Mouse (Mus musculus) naive thymus-derived CD4-positive, alpha-beta T cell, adult 2 months (primary cell): Measurements from ENCODE around the gene Lancl1.

Experiments
- DNase-seq: peaks from one replicate; pipeline ENCODE4 v3.0.0-alpha.2; 2011; ENCODE audit warnings: low read depth

Gene Lancl1

GRCm38 (mm10) chr1:67017101-67017870 is 21.4 kb downstream of the Lancl1 start:
- no peak for DNase-seq

GRCm38 (mm10) chr1:67014205-67014604 is 24.5 kb downstream of the Lancl1 start:
- DNase-seq, result peak; percentile 26

GRCm38 (mm10) chr1:67010520-67010919 is 28.2 kb downstream of the Lancl1 start:
- no peak for DNase-seq

GRCm38 (mm10) chr1:67003699-67004098 is 35.0 kb downstream of the Lancl1 start:
- peak; percentile 29 for DNase-seq

- no peak for DNase-seq
Measured at GRCm38 (mm10) chr1:67002226-67002625, 36.4 kb downstream of the Lancl1 start.

- DNase-seq, result no peak
Measured at GRCm38 (mm10) chr1:67001367-67001766, 37.3 kb downstream of the Lancl1 start.

- DNase-seq, result no peak
Measured at GRCm38 (mm10) chr1:67000484-67000883, 38.2 kb downstream of the Lancl1 start.

- DNase-seq, result no peak
Measured at GRCm38 (mm10) chr1:66998601-66999000, 40.1 kb downstream of the Lancl1 start.

GRCm38 (mm10) chr1:66998188-66998587 is 40.5 kb downstream of the Lancl1 start:
- no peak for DNase-seq

GRCm38 (mm10) chr1:66996819-66997218 is 41.9 kb downstream of the Lancl1 start:
- DNase-seq, result no peak

GRCm38 (mm10) chr1:66992764-66993163 is 45.9 kb downstream of the Lancl1 start:
- peak; percentile 79 for DNase-seq

GRCm38 (mm10) chr1:66987558-66988190 is 51.0 kb downstream of the Lancl1 start:
- DNase-seq, result peak; percentile 77

GRCm38 (mm10) chr1:66985906-66986305 is 52.8 kb downstream of the Lancl1 start:
- DNase-seq, result no peak

GRCm38 (mm10) chr1:66985129-66985698 is 53.5 kb downstream of the Lancl1 start:
- no peak for DNase-seq

- peak; percentile 21 for DNase-seq
Measured at GRCm38 (mm10) chr1:66980129-66980528, 58.5 kb downstream of the Lancl1 start.

- DNase-seq, result no peak
Measured at GRCm38 (mm10) chr1:66975456-66975855, 63.2 kb downstream of the Lancl1 start.

GRCm38 (mm10) chr1:66964857-66965256 is 73.8 kb downstream of the Lancl1 start:
- no peak for DNase-seq

- no peak for DNase-seq
Measured at GRCm38 (mm10) chr1:66960536-66961243, 78.0 kb downstream of the Lancl1 start.

GRCm38 (mm10) chr1:66957361-66957760 is 81.3 kb downstream of the Lancl1 start:
- no peak for DNase-seq

- DNase-seq, result no peak
Measured at GRCm38 (mm10) chr1:66951086-66951485, 87.6 kb downstream of the Lancl1 start.
